Mouse (Mus musculus) intestine, embryonic 14.5 days (tissue): ENCODE results near the gene 4930442H23Rik. TPM values are rescaled to one million over a fixed set of nuclear protein-coding genes. Genes with fewer than 3 reads are reported as not detected.

Experiments
- ATAC-seq: fragments of 200-750 bp; cut with Nextera tagmentation; replicated peaks from 2 replicates; pipeline ENCODE4 v1.8.0; 2017; ENCODE audit warnings: low read depth, moderate number of reproducible peaks, moderate TSS enrichment, moderate library complexity; ENCODE audit not compliant: low FRiP score, low TSS enrichment
- DNase-seq: peaks from one replicate; pipeline ENCODE4 v3.0.0-alpha.2; 2018; ENCODE audit warnings: low spot score
- H3K27ac ChIP-seq: fragments of 300-500 bp; sonication (generic); 2 replicates; pipeline ENCODE4 v1.5.1; 2014; ENCODE audit warnings: low read depth, mild to moderate bottlenecking, control low read depth
- H3K27me3 ChIP-seq: fragments of 300-500 bp; sonication (generic); replicated peaks from 2 replicates; pipeline ENCODE4 v1.6.1; 2014; ENCODE audit warnings: low read length, control low read depth; ENCODE audit not compliant: control insufficient read depth, insufficient read depth
- H3K36me3 ChIP-seq: fragments of 300-500 bp; sonication (generic); 2 replicates; pipeline ENCODE4 v1.6.1; 2014; ENCODE audit warnings: low read length, control low read depth; ENCODE audit not compliant: control insufficient read depth, insufficient read depth
- H3K4me1 ChIP-seq: fragments of 300-500 bp; sonication (generic); replicated peaks from 2 replicates; pipeline ENCODE4 v1.6.1; 2014; ENCODE audit warnings: low read length, control low read depth, mixed read lengths; ENCODE audit not compliant: control insufficient read depth, insufficient read depth
- H3K4me2 ChIP-seq: fragments of 300-500 bp; sonication (generic); 2 replicates; pipeline ENCODE4 v1.6.1; 2014; ENCODE audit warnings: low read length
- H3K4me3 ChIP-seq: fragments of 300-500 bp; sonication (generic); 2 replicates; pipeline ENCODE4 v1.5.1; 2014; ENCODE audit warnings: low read depth, low read length, control low read depth, mixed read lengths
- H3K9ac ChIP-seq: fragments of 300-500 bp; sonication (generic); 2 replicates; pipeline ENCODE4 v1.6.1; 2014; ENCODE audit warnings: mild to moderate bottlenecking, low read length
- H3K9me3 ChIP-seq: fragments of 300-500 bp; sonication (generic); 2 replicates; pipeline ENCODE4 v1.6.1; 2016; ENCODE audit warnings: low read length, control low read depth; ENCODE audit not compliant: control insufficient read depth
- WGBS: fragments of 180-500 bp; shearing (Covaris S2); extraction: QIAGEN DNeasy Blood & Tissue Kit; methylation state at CpG from one replicate; pipeline ENCODE4 v1.1.7; 2014; 5-methylcytosine and 5-hydroxymethylcytosine counted together
- polyA plus RNA-seq: library from polyadenylated mRNA; unstranded; fragments of >200 nt; fragmentation: Nextera tagmentation; extraction: Ambion mirVana; gene quantifications from 2 replicates; pipeline ENCODE4 v1.2.1, GENCODE M21; 2014

4930442H23Rik gene
- polyA plus RNA-seq, 1 experiment from 2014 or later, result not detected

- no peaks in the 10 kb centered on the region for H3K9me3 ChIP-seq
- WGBS, result 76% methylated on average over 20 of the region's 20 CpGs
- ATAC-seq, result no peak
These were observed 17.1 kb upstream of the 4930442H23Rik start for GRCm38 (mm10) chr10:81200605-81201287.

GRCm38 (mm10) chr10:81200141-81200540, 16.5 kb upstream of the 4930442H23Rik start:
- Histone ChIP-seq H3K4me2 (no peak overlapping the region), H3K9me3 (no peaks in the 10 kb centered on the region), H3K4me1 (no peaks in the 10 kb centered on the region), H3K9ac (no peak overlapping the region), H3K4me3 (no peak overlapping the region), H3K27me3 (peaks cover 15% of the 10 kb centered on the region), H3K36me3 (no peaks in the 10 kb centered on the region), H3K27ac (no peak overlapping the region)
- DNase-seq, result no peak
- ATAC-seq, result no peak
- 81% methylated on average over 13 of the region's 13 CpGs for WGBS

More at GRCm38 (mm10) chr10:81200605-81201287, 17.1 kb upstream of the 4930442H23Rik start:
- no peak overlapping the region for H3K9ac ChIP-seq
- no peak overlapping the region for H3K27ac ChIP-seq
- H3K36me3 ChIP-seq, result no peaks in the 10 kb centered on the region
- H3K4me1 ChIP-seq, result no peaks in the 10 kb centered on the region
- no peak overlapping the region for H3K4me2 ChIP-seq
- peaks cover 10% of the 10 kb centered on the region for H3K27me3 ChIP-seq
- no peak overlapping the region for H3K4me3 ChIP-seq
- DNase-seq, result no peak

DNA sequence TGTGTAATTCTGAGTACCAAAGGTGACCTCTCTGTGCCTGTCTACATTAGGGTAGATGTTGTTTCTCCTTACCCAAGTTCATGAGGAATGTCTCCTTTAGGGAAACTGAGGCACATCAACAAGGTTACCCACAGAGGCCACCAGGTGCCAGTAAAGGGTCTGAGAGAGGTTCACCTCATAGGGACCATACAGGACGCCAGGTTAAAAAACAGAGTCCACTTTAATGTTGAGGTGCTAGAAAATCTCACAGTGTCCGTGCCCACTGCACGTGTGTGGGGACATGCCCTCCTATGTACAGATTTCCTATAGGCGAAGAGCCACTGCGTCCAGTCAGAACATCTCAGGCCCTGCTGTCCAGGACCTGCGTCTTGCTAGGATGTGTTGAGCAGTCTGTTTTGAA, 15.3 kb upstream of the 4930442H23Rik start:
- H3K27ac ChIP-seq, result no peak overlapping the region
- H3K27me3 ChIP-seq, result peaks cover 25% of the 10 kb centered on the region
- DNase-seq (no peak), ATAC-seq (no peak)
- no peaks in the 10 kb centered on the region for H3K4me1 ChIP-seq
- no peak overlapping the region for H3K4me2 ChIP-seq
- H3K9me3 ChIP-seq, result no peaks in the 10 kb centered on the region
- WGBS, result 87% methylated on average over 6 of the region's 6 CpGs
- H3K9ac ChIP-seq, result no peak overlapping the region
- no peaks in the 10 kb centered on the region for H3K36me3 ChIP-seq
- H3K4me3 ChIP-seq, result no peak overlapping the region

DNA sequence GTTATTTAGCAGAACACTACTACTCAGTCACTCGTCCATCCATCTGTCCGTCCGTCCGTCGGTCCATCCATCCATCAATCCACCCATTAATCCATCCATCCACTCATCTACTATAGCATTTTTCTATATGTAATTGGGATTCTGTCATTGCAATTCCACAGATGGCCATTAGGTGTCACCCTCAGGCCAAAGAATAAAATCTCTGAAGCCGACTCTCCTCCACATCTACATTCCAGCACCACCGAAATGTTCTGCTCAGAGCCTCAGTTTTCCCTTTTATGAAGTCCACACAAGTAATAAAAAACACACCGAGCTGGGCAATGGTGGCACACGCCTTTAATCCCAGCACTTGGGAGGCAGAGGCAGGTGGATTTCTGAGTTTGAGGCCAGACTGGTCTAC, 14.6 kb upstream of the 4930442H23Rik start:
- 3% methylated on average over 9 of the region's 9 CpGs for WGBS
- no peaks in the 10 kb centered on the region for H3K9me3 ChIP-seq
- H3K27ac ChIP-seq, result no peak overlapping the region
- H3K4me2 ChIP-seq, result no peak overlapping the region
- ATAC-seq, result no peak
- no peak overlapping the region for H3K9ac ChIP-seq
- no peak overlapping the region for H3K4me3 ChIP-seq
- peak; percentile 90 for DNase-seq
- H3K36me3 ChIP-seq, result no peaks in the 10 kb centered on the region
- peaks cover 28% of the 10 kb centered on the region for H3K27me3 ChIP-seq
- H3K4me1 ChIP-seq, result peaks cover 1% of the 10 kb centered on the region

DNA sequence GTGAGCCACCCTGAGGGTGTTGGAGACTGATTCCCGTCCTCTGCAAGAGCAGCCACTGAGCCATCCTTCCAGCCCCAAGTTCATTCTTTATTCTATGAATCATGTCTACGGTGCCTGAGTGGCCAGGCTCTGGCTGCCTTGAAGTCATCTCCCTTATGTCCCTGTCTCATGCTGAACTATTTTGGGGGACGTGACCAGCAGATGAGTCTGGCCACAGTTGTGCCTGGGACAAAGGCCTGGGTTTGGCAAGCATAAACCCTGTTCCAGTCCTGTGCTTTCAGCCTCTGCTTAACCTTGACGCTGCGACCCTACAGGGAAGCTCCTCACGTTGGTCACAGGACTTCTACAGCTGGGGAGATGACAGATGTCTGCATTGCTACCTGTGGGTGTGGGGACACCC, 13.7 kb upstream of the 4930442H23Rik start:
- ATAC-seq (no peak), DNase-seq (no peak)
- H3K9ac ChIP-seq, result no peak overlapping the region
- no peak overlapping the region for H3K4me3 ChIP-seq
- H3K9me3 ChIP-seq, result no peaks in the 10 kb centered on the region
- H3K27ac ChIP-seq, result no peak overlapping the region
- H3K4me2 ChIP-seq, result no peak overlapping the region
- H3K36me3 ChIP-seq, result no peaks in the 10 kb centered on the region
- 43% methylated on average over 6 of the region's 6 CpGs for WGBS
- peaks cover 6% of the 10 kb centered on the region for H3K4me1 ChIP-seq
- peaks cover 28% of the 10 kb centered on the region for H3K27me3 ChIP-seq

DNA sequence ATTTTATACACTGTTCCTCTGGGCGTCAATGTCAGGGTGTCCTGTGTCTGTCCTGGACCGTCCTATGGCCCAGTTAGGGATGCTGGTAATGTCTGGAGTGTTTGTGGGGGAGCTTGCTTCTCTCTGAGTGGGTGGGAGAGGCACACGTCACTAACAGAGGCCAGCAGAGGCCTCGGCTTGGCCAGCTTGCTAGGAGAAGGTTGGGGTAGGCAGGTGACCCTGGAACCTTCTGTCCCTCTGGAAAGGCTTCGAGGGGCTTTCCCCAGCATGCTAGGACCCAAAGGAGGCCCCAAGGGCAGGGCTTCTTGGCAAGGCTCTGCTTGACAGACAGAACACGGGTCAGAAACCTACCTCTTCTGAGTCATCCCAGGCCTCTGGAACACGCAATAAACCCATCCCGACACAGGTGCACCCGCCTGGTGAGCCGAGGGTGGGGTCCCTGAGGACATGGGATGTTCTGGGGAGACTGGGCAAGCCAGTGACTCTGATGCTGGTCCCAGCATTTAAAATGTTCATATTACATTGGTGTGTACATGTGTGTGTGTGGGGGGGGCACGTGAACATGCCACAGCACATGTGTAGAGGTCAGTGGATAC, 12.9 kb upstream of the 4930442H23Rik start:
- no peak overlapping the region for H3K4me2 ChIP-seq
- DNase-seq, result no peak
- 64% methylated on average over 11 of the region's 11 CpGs for WGBS
- H3K36me3 ChIP-seq, result no peaks in the 10 kb centered on the region
- no peaks in the 10 kb centered on the region for H3K9me3 ChIP-seq
- H3K27ac ChIP-seq, result no peak overlapping the region
- H3K4me3 ChIP-seq, result no peak overlapping the region
- peaks cover 28% of the 10 kb centered on the region for H3K27me3 ChIP-seq
- no peak overlapping the region for H3K9ac ChIP-seq
- peaks cover 13% of the 10 kb centered on the region for H3K4me1 ChIP-seq
- no peak for ATAC-seq

GRCm38 (mm10) chr10:81195300-81195699, 11.7 kb upstream of the 4930442H23Rik start:
- peaks cover 8% of the 10 kb centered on the region for H3K36me3 ChIP-seq
- H3K9me3 ChIP-seq, result no peaks in the 10 kb centered on the region
- peak overlapping the region; percentile 29; the same call in 1 of the 2 replicates for H3K9ac ChIP-seq
- 71% methylated on average over 4 of the region's 4 CpGs for WGBS
- ATAC-seq, result no peak
- H3K4me1 ChIP-seq, result peaks cover 13% of the 10 kb centered on the region
- peak overlapping the region; percentile 25; the same call in 1 of the 2 replicates for H3K27ac ChIP-seq
- H3K27me3 ChIP-seq, result peaks cover 28% of the 10 kb centered on the region
- no peak for DNase-seq
- peak overlapping the region; percentile 23 for H3K4me2 ChIP-seq
- H3K4me3 ChIP-seq, result peak overlapping the region; percentile 8; the same call in 1 of the 2 replicates

GRCm38 (mm10) chr10:81193991-81194774, 10.5 kb upstream of the 4930442H23Rik start:
- Histone ChIP-seq H3K4me3 (no peak overlapping the region), H3K4me2 (peak overlapping the region; percentile 23), H3K27me3 (peaks cover 28% of the 10 kb centered on the region), H3K9me3 (no peaks in the 10 kb centered on the region), H3K4me1 (peaks cover 13% of the 10 kb centered on the region), H3K36me3 (peaks cover 14% of the 10 kb centered on the region), H3K27ac (peak overlapping the region; percentile 25), H3K9ac (peak overlapping the region; percentile 29; the same call in 1 of the 2 replicates)
- 13% methylated on average over 37 of the region's 37 CpGs for WGBS
- no peak for DNase-seq
- ATAC-seq, result no peak
